Mouse (Mus musculus): Measurements from ENCODE around the gene Sult6b1. TPM values are rescaled to one million over a fixed set of nuclear protein-coding genes. Genes with fewer than 3 reads are reported as not detected.

The Sult6b1 gene
- polyA plus RNA-seq, 1 experiment from 2014 or later, result 0.20 TPM

DNA sequence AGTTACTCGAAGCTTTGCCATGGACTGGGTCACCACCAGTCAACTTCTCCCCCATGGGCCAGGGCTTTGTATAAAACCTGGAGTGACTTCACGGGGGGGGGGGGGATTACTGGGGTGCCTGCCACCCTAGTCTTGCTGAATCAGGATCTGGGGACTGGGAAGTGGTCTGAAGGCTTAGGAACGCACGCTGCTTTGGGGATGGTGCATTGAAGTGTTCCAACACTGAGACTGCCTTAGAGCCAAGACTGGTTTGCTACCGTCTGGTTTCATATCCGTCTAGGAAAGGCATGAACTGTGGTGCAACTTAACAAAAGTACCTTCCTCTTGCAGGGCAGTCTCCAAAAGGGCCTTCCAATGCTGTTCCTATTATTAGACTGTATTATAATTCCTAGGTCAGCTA lies 10.9 kb upstream of the Sult6b1 start:
- H3K4me3 ChIP-seq (ENCODE audit: low read length), result no peak overlapping the region
- peaks cover 41% of the 10 kb centered on the region for H3K36me3 ChIP-seq (ENCODE audit: control insufficient read depth, insufficient read depth, low read length)
- H3K9me3 ChIP-seq (ENCODE audit: control insufficient read depth, low read length), result no peaks in the 10 kb centered on the region
- 42% methylated on average over 6 of the region's 6 CpGs for WGBS
- H3K27ac ChIP-seq (ENCODE audit: low read depth, low read length), result no peak overlapping the region
- peak overlapping the region; percentile 80; the same call in 1 of the 2 replicates for H3K9ac ChIP-seq (ENCODE audit: low read depth, low read length)
- H3K4me2 ChIP-seq (replicated peaks; ENCODE audit: low read depth, low read length), result peak overlapping the region; percentile 52
- H3K4me1 ChIP-seq (ENCODE audit: control insufficient read depth, insufficient read depth, low read length), result peaks cover 6% of the 10 kb centered on the region; the same call in 1 of the 2 replicates
- no peaks in the 10 kb centered on the region for H3K27me3 ChIP-seq (ENCODE audit: control insufficient read depth, insufficient read depth, low read length)
- no peak for ATAC-seq (ENCODE audit: low FRiP score, low TSS enrichment)

DNA sequence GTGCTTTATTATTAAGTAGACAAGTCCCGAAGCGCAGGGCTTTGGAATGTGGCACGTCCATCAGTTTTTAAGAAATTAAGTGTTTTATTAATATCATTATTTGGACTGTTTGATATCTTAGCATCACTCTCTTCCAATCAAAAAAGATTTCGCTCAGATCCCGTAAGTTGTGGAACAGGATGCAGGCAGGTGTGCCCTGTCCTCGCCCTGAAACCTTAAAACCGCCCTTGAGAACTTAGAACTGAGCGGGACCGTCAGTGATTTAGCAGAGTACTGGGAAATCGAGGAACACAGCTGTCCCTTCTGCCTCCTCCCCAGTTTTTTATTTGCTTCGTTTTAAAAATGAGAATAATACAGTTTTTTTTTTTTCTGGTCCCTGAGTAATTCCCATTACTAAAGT lies 10.1 kb upstream of the Sult6b1 start:
- Histone ChIP-seq H3K9ac (ENCODE audit: low read depth, low read length) (peak overlapping the region; percentile 80), H3K4me2 (replicated peaks; ENCODE audit: low read depth, low read length) (peak overlapping the region; percentile 52), H3K9me3 (ENCODE audit: control insufficient read depth, low read length) (no peaks in the 10 kb centered on the region), H3K27ac (ENCODE audit: low read depth, low read length) (peak overlapping the region; percentile 78), H3K27me3 (ENCODE audit: control insufficient read depth, insufficient read depth, low read length) (no peaks in the 10 kb centered on the region), H3K36me3 (ENCODE audit: control insufficient read depth, insufficient read depth, low read length) (peaks cover 34% of the 10 kb centered on the region), H3K4me1 (ENCODE audit: control insufficient read depth, insufficient read depth, low read length) (peaks cover 6% of the 10 kb centered on the region; the same call in 1 of the 2 replicates), H3K4me3 (ENCODE audit: low read length) (peak overlapping the region; percentile 65)
- no peak for ATAC-seq (ENCODE audit: low FRiP score, low TSS enrichment)
- 2% methylated on average over 11 of the region's 11 CpGs for WGBS

DNA sequence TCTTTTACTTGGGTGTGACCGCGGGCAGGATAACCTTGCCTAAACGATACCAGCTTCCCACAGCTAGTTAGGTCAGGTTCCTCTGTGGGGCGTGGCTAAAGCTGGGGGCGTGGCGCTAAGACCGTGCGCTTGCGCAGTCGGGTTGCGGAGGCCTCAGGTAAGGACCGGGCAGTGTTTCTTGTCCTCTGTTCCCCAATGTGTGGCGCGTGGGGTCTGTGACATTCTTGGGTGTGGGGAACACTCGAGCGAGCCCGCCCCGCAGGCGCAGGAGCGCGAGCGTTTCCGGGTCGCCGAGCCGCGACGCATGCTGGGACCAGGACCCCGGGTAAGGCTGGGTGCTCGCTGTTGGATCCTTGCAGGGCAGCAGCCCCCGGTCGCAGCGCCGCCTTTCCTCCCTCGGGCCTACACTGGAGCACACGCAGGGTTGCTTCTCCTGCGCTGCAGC lies 9.6 kb upstream of the Sult6b1 start, which contains the start of gene Cebpzos:
Gene Cebpzos, plus strand, starts transcription at position 132 of the 445 bp plus-strand sequence.
- H3K36me3 ChIP-seq (ENCODE audit: control insufficient read depth, insufficient read depth, low read length), result peaks cover 29% of the 10 kb centered on the region
- H3K9me3 ChIP-seq (ENCODE audit: control insufficient read depth, low read length), result no peaks in the 10 kb centered on the region
- H3K27me3 ChIP-seq (ENCODE audit: control insufficient read depth, insufficient read depth, low read length), result no peaks in the 10 kb centered on the region
- peak; percentile 93 for ATAC-seq (ENCODE audit: low FRiP score, low TSS enrichment)
- peak within 1 kb of the TSS; percentile 78 for H3K27ac ChIP-seq (ENCODE audit: low read depth, low read length)
- H3K4me3 ChIP-seq (ENCODE audit: low read length), result peak within 1 kb of the TSS; percentile 65
- H3K4me2 ChIP-seq (replicated peaks; ENCODE audit: low read depth, low read length), result peak within 1 kb of the TSS; percentile 52
- H3K4me1 ChIP-seq (ENCODE audit: control insufficient read depth, insufficient read depth, low read length), result peaks cover 6% of the 10 kb centered on the region; the same call in 1 of the 2 replicates
- peak within 1 kb of the TSS; percentile 80 for H3K9ac ChIP-seq (ENCODE audit: low read depth, low read length)
- WGBS, result 0% methylated on average over 30 of the region's 37 CpGs

DNA sequence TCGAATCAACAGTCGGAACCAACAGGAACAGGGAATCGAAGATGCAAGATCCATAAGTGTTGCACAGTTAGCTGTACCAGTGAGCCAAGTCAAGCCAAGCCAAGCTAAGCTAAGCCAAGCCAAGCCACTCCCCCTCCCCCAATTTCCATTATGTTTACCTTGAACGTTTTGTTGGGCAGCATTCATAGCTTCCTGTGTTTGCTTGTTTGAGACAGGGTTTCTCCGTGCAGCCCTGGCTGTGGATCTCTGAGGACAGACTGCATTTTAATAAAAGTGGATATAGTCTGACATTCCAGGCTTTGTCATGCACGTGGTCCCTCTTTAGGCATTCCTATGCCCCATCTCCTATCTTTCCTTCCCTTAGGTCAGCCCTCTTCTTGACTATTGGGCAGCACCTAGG lies 9.0 kb upstream of the Sult6b1 start:
- peaks cover 23% of the 10 kb centered on the region for H3K36me3 ChIP-seq (ENCODE audit: control insufficient read depth, insufficient read depth, low read length)
- H3K27me3 ChIP-seq (ENCODE audit: control insufficient read depth, insufficient read depth, low read length), result no peaks in the 10 kb centered on the region
- peak overlapping the region; percentile 78; the same call in 1 of the 2 replicates for H3K27ac ChIP-seq (ENCODE audit: low read depth, low read length)
- peaks cover 6% of the 10 kb centered on the region; the same call in 1 of the 2 replicates for H3K4me1 ChIP-seq (ENCODE audit: control insufficient read depth, insufficient read depth, low read length)
- no peaks in the 10 kb centered on the region for H3K9me3 ChIP-seq (ENCODE audit: control insufficient read depth, low read length)
- ATAC-seq (ENCODE audit: low FRiP score, low TSS enrichment), result peak; percentile 22; the same call in 1 of the 2 replicates
- WGBS, result 55% methylated on average over 6 of the region's 6 CpGs
- peak overlapping the region; percentile 65 for H3K4me3 ChIP-seq (ENCODE audit: low read length)
- H3K9ac ChIP-seq (ENCODE audit: low read depth, low read length), result peak overlapping the region; percentile 80; the same call in 1 of the 2 replicates
- H3K4me2 ChIP-seq (replicated peaks; ENCODE audit: low read depth, low read length), result peak overlapping the region; percentile 52

DNA sequence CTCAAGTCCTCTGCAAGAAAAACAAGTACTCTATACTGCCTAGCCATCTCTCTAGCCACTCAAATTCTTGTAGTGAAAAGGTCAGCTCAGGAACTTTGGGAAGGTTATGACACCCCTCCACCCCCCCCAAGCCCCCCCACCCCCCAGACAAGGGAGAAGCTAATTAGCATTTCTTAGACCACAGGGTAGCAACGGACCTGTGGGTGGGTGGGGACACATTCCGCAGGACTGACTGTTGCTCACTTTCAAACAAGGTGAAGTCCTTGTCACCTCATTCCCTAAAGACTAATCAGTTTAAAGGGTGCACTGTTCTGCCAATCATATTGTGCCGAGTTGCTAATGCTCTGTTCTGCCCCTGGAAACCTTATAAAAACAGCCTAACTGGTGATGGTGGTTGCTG lies 7.1 kb upstream of the Sult6b1 start:
- ATAC-seq (ENCODE audit: low FRiP score, low TSS enrichment), result no peak
- Histone ChIP-seq H3K36me3 (ENCODE audit: control insufficient read depth, insufficient read depth, low read length) (peaks cover 7% of the 10 kb centered on the region; the same call in 1 of the 2 replicates), H3K27ac (ENCODE audit: low read depth, low read length) (no peak overlapping the region), H3K9me3 (ENCODE audit: control insufficient read depth, low read length) (no peaks in the 10 kb centered on the region), H3K4me3 (ENCODE audit: low read length) (no peak overlapping the region), H3K9ac (ENCODE audit: low read depth, low read length) (no peak overlapping the region), H3K4me2 (replicated peaks; ENCODE audit: low read depth, low read length) (no peak overlapping the region), H3K27me3 (ENCODE audit: control insufficient read depth, insufficient read depth, low read length) (no peaks in the 10 kb centered on the region), H3K4me1 (ENCODE audit: control insufficient read depth, insufficient read depth, low read length) (peaks cover 6% of the 10 kb centered on the region; the same call in 1 of the 2 replicates)
- WGBS, result 53% methylated on average over 3 of the region's 3 CpGs

DNA sequence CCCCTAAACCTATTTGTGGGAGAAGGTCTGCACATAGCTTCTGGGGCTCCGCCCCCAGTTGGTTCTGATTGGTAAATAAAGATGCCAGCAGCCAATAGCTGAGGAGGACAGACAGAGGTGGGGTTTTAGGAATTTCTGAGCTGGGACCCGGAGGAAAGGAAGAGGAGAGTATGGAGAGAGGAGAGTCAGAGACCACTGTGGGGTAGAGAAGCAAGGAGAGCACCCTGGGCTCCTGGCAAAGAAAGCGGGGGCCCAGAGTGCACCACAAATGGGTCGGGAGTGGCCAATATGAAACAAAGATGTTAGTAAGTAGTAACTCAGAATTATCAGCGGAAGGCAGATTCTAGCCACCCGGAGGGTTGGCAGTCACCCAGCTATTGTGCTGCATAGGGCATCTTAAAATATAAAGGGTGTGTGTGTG lies 6.1 kb upstream of the Sult6b1 start:
- peak overlapping the region; percentile 39 for H3K4me2 ChIP-seq (replicated peaks; ENCODE audit: low read depth, low read length)
- H3K9ac ChIP-seq (ENCODE audit: low read depth, low read length), result no peak overlapping the region; the same call in 1 of the 2 replicates
- H3K4me3 ChIP-seq (ENCODE audit: low read length), result peak overlapping the region; percentile 26
- 48% methylated on average over 6 of the region's 6 CpGs for WGBS
- peak; percentile 25; the same call in 1 of the 2 replicates for ATAC-seq (ENCODE audit: low FRiP score, low TSS enrichment)
- peaks cover 6% of the 10 kb centered on the region; the same call in 1 of the 2 replicates for H3K4me1 ChIP-seq (ENCODE audit: control insufficient read depth, insufficient read depth, low read length)
- H3K27me3 ChIP-seq (ENCODE audit: control insufficient read depth, insufficient read depth, low read length), result no peaks in the 10 kb centered on the region
- H3K9me3 ChIP-seq (ENCODE audit: control insufficient read depth, low read length), result no peaks in the 10 kb centered on the region
- H3K27ac ChIP-seq (ENCODE audit: low read depth, low read length), result no peak overlapping the region
- no peaks in the 10 kb centered on the region for H3K36me3 ChIP-seq (ENCODE audit: control insufficient read depth, insufficient read depth, low read length)

DNA sequence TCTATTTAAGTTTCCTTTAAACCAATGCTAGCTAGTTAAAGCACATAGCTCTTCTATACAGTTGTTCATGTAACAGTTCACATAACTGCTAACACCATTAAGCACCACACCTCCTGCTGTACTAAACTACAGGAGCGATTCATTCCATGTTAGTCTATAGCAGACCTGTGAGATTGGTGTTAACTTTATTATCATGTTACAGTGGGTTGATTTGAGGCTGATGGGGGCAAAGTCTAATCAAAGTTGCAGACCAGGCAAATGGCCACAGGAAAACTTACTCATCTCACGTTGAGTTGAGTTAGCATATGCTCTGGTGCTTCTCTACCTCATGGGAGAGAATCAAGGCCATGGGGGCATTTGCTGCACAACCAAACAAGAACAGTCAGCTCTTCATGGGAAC lies 2.6 kb upstream of the Sult6b1 start:
- no peaks in the 10 kb centered on the region for H3K36me3 ChIP-seq (ENCODE audit: control insufficient read depth, insufficient read depth, low read length)
- no peak overlapping the region for H3K4me3 ChIP-seq (ENCODE audit: low read length)
- ATAC-seq (ENCODE audit: low FRiP score, low TSS enrichment), result no peak
- no peaks in the 10 kb centered on the region for H3K27me3 ChIP-seq (ENCODE audit: control insufficient read depth, insufficient read depth, low read length)
- H3K4me2 ChIP-seq (replicated peaks; ENCODE audit: low read depth, low read length), result no peak overlapping the region
- H3K27ac ChIP-seq (ENCODE audit: low read depth, low read length), result no peak overlapping the region
- H3K9me3 ChIP-seq (ENCODE audit: control insufficient read depth, low read length), result no peaks in the 10 kb centered on the region
- no peaks in the 10 kb centered on the region for H3K4me1 ChIP-seq (ENCODE audit: control insufficient read depth, insufficient read depth, low read length)
- 70% methylated on average over 2 of the region's 2 CpGs for WGBS
- no peak overlapping the region for H3K9ac ChIP-seq (ENCODE audit: low read depth, low read length)

DNA sequence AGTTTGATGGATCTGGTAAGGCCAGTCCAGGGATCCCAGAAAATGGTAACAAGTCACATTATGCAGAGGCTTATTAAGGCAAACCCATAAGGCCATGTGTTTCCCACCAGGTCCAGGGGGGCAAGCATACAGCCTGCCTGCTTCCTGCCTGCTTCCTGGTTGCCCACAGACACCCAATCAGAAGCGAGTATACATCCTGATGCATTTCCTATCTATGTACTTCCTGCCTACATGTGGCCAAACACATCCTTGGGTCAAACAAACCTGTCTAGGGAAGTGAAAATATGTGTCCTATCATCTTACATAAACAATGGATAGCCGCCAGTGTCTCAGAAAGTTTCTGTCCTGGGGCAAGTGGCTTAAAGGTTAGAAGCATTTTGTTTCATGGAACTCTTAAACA lies 3.6 kb downstream of the Sult6b1 start:
- no peak for ATAC-seq (ENCODE audit: low FRiP score, low TSS enrichment)

DNA sequence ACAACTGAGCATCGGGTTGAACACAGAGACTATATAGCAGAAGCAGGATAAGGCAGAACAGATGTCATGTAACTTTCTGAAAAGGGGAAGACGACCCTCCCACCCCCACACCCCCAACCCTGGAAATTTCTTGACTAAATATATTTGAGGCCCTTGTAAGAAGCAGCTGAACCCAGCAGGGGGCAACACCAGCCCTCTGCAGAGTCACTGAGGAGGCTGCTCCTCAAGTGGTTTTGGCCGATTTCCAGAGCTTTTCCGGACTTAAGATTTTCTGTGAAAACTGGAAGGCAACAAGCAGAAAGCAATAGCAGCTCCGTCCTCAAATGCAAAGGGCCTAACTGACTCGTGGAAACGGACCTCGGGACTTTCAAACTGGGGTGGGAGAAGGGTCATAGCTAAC lies 11.4 kb downstream of the Sult6b1 start:
- Histone ChIP-seq H3K4me3 (ENCODE audit: low read length) (no peak overlapping the region), H3K27me3 (ENCODE audit: control insufficient read depth, insufficient read depth, low read length) (no peaks in the 10 kb centered on the region), H3K27ac (ENCODE audit: low read depth, low read length) (no peak overlapping the region), H3K9me3 (ENCODE audit: control insufficient read depth, low read length) (no peaks in the 10 kb centered on the region), H3K36me3 (ENCODE audit: control insufficient read depth, insufficient read depth, low read length) (no peaks in the 10 kb centered on the region), H3K4me2 (replicated peaks; ENCODE audit: low read depth, low read length) (peak overlapping the region; percentile 9; the same call in 1 of the 2 replicates), H3K4me1 (ENCODE audit: control insufficient read depth, insufficient read depth, low read length) (no peaks in the 10 kb centered on the region), H3K9ac (ENCODE audit: low read depth, low read length) (no peak overlapping the region; the same call in 1 of the 2 replicates)
- ATAC-seq (ENCODE audit: low FRiP score, low TSS enrichment), result no peak
- WGBS, result 25% methylated on average over 8 of the region's 8 CpGs

More for the DNA sequence above, 3.6 kb downstream of the Sult6b1 start:
- Histone ChIP-seq H3K4me3 (ENCODE audit: low read length) (no peak overlapping the region), H3K9ac (ENCODE audit: low read depth, low read length) (no peak overlapping the region), H3K27me3 (ENCODE audit: control insufficient read depth, insufficient read depth, low read length) (no peaks in the 10 kb centered on the region), H3K9me3 (ENCODE audit: control insufficient read depth, low read length) (no peaks in the 10 kb centered on the region), H3K4me1 (ENCODE audit: control insufficient read depth, insufficient read depth, low read length) (no peaks in the 10 kb centered on the region), H3K36me3 (ENCODE audit: control insufficient read depth, insufficient read depth, low read length) (no peaks in the 10 kb centered on the region), H3K27ac (ENCODE audit: low read depth, low read length) (no peak overlapping the region), H3K4me2 (replicated peaks; ENCODE audit: low read depth, low read length) (no peak overlapping the region)
- WGBS, result 65% methylated on average over 2 of the region's 2 CpGs
